Mouse (Mus musculus) hindbrain, embryonic 16.5 days (tissue): Measurements from ENCODE around the gene Tfeb. TPM values are rescaled to one million over a fixed set of nuclear protein-coding genes. Genes with fewer than 3 reads are reported as not detected.
A peak's percentile ranks its signal among the peaks of the same experiment; 100 is the strongest.

Source experiments
- ATAC-seq: fragments of 200-750 bp; cut with Nextera tagmentation; 2 replicates; pipeline ENCODE4 v1.8.0; 2017; ENCODE audit warnings: moderate TSS enrichment, moderate library complexity
- H3K27ac ChIP-seq: fragments of 300-500 bp; sonication (generic); 2 replicates; pipeline ENCODE4 v1.5.1; 2014; ENCODE audit warnings: low read depth, mild to moderate bottlenecking, control low read depth, low read length, moderate library complexity
- H3K27me3 ChIP-seq: fragments of 300-500 bp; sonication (generic); replicated peaks from 2 replicates; pipeline ENCODE4 v1.6.1; 2014; ENCODE audit warnings: low read length; ENCODE audit not compliant: control insufficient read depth, insufficient read depth
- H3K36me3 ChIP-seq: fragments of 300-500 bp; sonication (generic); 2 replicates; pipeline ENCODE4 v1.6.1; 2014; ENCODE audit warnings: mild to moderate bottlenecking, low read length, moderate library complexity, mixed read lengths; ENCODE audit not compliant: control insufficient read depth, insufficient read depth
- H3K4me1 ChIP-seq: fragments of 300-500 bp; sonication (generic); 2 replicates; pipeline ENCODE4 v1.6.1; 2014; ENCODE audit warnings: low read depth, low read length; ENCODE audit not compliant: control insufficient read depth, insufficient read depth
- H3K4me2 ChIP-seq: fragments of 300-500 bp; sonication (generic); 2 replicates; pipeline ENCODE4 v1.6.1; 2014; ENCODE audit warnings: mild to moderate bottlenecking, low read length, control low read depth, moderate library complexity
- H3K4me3 ChIP-seq: fragments of 300-500 bp; sonication (generic); 2 replicates; pipeline ENCODE4 v1.5.1; 2014; ENCODE audit warnings: mild to moderate bottlenecking, low read length, control low read depth, moderate library complexity
- H3K9ac ChIP-seq: fragments of 300-500 bp; sonication (generic); 2 replicates; pipeline ENCODE4 v1.6.1; 2014; ENCODE audit warnings: low read depth, mild to moderate bottlenecking, control low read depth, low read length, moderate library complexity
- H3K9me3 ChIP-seq: fragments of 300-500 bp; sonication (generic); 2 replicates; pipeline ENCODE4 v1.6.1; 2014; ENCODE audit warnings: mild to moderate bottlenecking, low read length, moderate library complexity; ENCODE audit not compliant: control insufficient read depth
- WGBS: fragments of 180-500 bp; shearing (Covaris S2); extraction: QIAGEN DNeasy Blood & Tissue Kit; methylation state at CpG from one replicate; pipeline ENCODE4 v1.1.7; 2014; 5-methylcytosine and 5-hydroxymethylcytosine counted together
- polyA plus RNA-seq: library from polyadenylated mRNA; unstranded; fragments of >200 nt; fragmentation: Nextera tagmentation; extraction: Ambion mirVana; gene quantifications from 2 replicates; pipeline ENCODE4 v1.2.1, GENCODE M21; 2015

Gene Tfeb
- 4.6 and 4.7 TPM in 2 replicates for polyA plus RNA-seq

- Histone ChIP-seq H3K27ac (peak within 1 kb of the TSS; percentile 58), H3K9me3 (no peaks in the 10 kb centered on the region), H3K4me1 (peaks cover 15% of the 10 kb centered on the region), H3K36me3 (no peaks in the 10 kb centered on the region), H3K4me3 (peak within 1 kb of the TSS; percentile 64), H3K4me2 (peak within 1 kb of the TSS; percentile 92), H3K9ac (peak within 1 kb of the TSS; percentile 72), H3K27me3 (peaks cover 10% of the 10 kb centered on the region; the same call in 1 of the 2 replicates)
- ATAC-seq: peak; percentile 71
- WGBS: under 1% methylated on average over 42 of the region's 47 CpGs
Observed at GRCm38 (mm10) chr17:47736856-47737255, at the start of gene Tfeb. Tfeb (plus strand) TSS chr17:47737030.

DNA sequence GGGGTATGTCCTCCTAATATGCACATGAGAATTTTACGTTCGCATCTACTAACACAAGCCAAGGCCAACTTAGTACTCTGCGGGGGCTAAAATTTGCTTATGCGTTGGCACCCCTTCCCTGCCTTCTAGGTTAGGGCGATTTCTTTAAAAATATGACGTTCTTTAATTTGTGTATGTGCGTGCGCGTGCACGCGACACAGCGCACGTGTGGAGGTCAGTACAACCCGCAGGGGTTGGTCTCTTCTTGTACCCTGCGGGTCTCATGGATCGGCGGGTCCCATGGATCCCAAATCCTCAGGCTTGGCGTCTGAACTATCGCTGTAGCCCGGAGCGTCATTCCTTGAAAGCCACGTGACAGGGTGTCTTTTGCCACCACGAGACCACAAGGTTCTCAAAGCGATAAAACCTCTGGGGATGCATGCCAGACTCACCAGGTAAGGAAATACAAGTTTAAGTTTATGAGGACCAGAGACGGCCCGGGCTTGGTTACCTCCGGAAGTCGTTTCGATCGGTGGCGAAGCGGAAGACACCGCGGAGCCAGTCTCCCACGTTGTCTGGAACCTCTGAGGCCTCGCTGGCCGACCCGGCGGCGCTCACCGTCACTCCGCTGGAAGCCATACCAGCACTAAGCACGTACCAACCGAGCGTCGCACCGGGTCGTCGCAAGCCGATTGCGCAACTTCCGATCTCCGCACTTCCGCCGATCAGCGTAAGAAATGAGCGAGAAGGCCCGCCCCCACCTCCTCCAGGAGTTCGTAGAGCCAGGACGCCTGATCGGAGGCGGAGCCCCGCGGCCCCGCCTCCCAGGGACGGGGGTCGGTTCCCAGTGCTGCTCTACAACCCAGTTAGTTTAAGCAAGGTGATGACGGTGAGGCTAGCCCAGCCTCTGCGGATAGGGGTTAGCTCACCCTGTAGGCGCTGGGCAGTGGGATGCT, 49.2 kb upstream of the Tfeb start:
- Histone ChIP-seq H3K36me3 (peaks cover 4% of the 10 kb centered on the region), H3K27ac (peak overlapping the region; percentile 91), H3K4me3 (peak overlapping the region; percentile 88), H3K9me3 (no peaks in the 10 kb centered on the region), H3K27me3 (no peaks in the 10 kb centered on the region; the same call in 1 of the 2 replicates), H3K4me2 (peak overlapping the region; percentile 88), H3K9ac (peak overlapping the region; percentile 95), H3K4me1 (peaks cover 21% of the 10 kb centered on the region)
- ATAC-seq: peak; percentile 91
- 1% methylated on average over 70 of the region's 70 CpGs for WGBS

DNA sequence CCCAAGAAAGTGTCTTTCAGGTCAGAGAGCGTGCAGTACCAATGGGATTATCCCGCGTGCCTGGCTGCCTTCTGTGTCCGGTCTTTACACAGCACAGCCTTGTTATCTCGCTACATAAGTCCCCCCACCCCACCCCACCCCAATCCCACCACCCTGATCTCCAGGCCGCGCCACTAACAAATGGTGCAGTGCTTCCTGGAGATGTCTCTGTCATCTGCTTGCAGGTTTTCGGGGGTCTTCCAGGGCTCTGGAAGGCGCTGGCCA, 48.6 kb upstream of the Tfeb start, which contains the start of gene Tomm6:
Gene Tomm6, minus strand, starts transcription at position 43 of the 264 bp plus-strand sequence.
- 0% methylated on average over 9 of the region's 9 CpGs for WGBS
- H3K4me2 ChIP-seq: peak within 1 kb of the TSS; percentile 88

DNA sequence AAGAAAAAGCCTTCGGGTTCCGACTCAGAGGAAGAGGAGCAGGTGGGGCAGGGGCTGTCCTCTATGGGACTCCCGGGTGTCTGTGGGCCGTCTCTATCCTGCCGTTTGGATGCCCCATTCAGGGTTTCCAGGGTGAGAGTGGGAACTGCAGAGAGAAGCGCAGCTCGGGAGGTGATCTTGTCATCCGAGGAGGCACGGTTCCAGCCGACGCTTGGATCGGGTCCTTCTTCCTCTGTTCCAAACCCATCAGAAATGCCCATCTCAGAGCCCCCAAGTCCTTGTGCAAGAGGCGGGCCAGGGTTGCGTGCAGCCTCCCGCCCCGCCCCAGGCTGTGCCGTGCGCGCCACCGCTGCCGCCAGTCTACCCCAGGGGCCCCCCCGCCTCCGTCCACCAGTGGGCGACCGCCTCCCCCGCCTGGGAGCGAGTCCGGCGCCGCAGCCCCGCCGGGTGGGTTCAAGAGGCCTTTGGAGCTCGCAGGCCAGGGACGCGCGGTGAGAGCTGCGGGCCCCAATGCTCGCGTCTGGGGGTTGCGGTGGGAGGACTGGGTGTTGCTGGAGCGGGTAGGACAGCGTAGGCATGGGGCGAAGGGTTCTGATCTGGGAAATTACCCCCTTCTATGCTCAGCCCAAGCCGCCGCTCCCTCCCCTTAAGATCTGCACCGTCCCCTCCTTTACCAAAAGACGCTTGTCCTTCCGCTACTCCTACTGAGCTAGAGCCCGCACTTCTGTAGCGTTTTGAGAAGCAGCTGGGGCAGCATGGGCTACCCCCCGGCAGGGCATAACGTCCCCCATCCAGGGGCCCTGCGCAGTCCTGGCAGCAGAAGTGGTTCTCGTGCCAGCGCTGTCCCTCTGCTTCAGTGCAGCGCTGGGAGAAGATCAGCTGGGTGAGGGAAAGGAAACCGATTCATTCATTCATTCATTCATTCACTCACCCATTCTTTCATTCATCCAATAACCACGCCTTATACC, 47.9 kb upstream of the Tfeb start, which contains the start of gene Frs3:
Gene Frs3, plus strand, starts transcription at position 423 of the 968 bp plus-strand sequence.
- Histone ChIP-seq H3K27ac (peak within 1 kb of the TSS; percentile 91), H3K9ac (peak within 1 kb of the TSS; percentile 95), H3K9me3 (no peaks in the 10 kb centered on the region), H3K4me1 (peaks cover 24% of the 10 kb centered on the region), H3K27me3 (no peaks in the 10 kb centered on the region; the same call in 1 of the 2 replicates), H3K36me3 (peaks cover 2% of the 10 kb centered on the region), H3K4me2 (peak within 1 kb of the TSS; percentile 88), H3K4me3 (peak within 1 kb of the TSS; percentile 88)
- 1% methylated on average over 53 of the region's 58 CpGs for WGBS
- peak; percentile 75 for ATAC-seq

More for the DNA sequence above, 48.6 kb upstream of the Tfeb start, which contains the start of gene Tomm6:
- Histone ChIP-seq H3K4me3 (peak within 1 kb of the TSS; percentile 88), H3K36me3 (peaks cover 4% of the 10 kb centered on the region), H3K27me3 (no peaks in the 10 kb centered on the region; the same call in 1 of the 2 replicates), H3K9me3 (no peaks in the 10 kb centered on the region), H3K4me1 (peaks cover 21% of the 10 kb centered on the region), H3K27ac (peak within 1 kb of the TSS; percentile 91), H3K9ac (peak within 1 kb of the TSS; percentile 95)
- ATAC-seq: no peak; the same call in 1 of the 2 replicates

- Histone ChIP-seq H3K9ac (no peak overlapping the region), H3K9me3 (no peaks in the 10 kb centered on the region), H3K27ac (no peak overlapping the region), H3K4me1 (peaks cover 27% of the 10 kb centered on the region), H3K4me2 (peak overlapping the region; percentile 88), H3K4me3 (peak overlapping the region; percentile 88), H3K36me3 (peaks cover 2% of the 10 kb centered on the region; the same call in 1 of the 2 replicates), H3K27me3 (no peaks in the 10 kb centered on the region; the same call in 1 of the 2 replicates)
- 88% methylated on average over 7 of the region's 8 CpGs for WGBS
- no peak for ATAC-seq
Observed at GRCm38 (mm10) chr17:47689894-47690293, 46.9 kb upstream of the Tfeb start.

- Histone ChIP-seq H3K4me2 (no peak overlapping the region), H3K9ac (no peak overlapping the region), H3K4me3 (no peak overlapping the region), H3K27ac (no peak overlapping the region), H3K36me3 (no peaks in the 10 kb centered on the region), H3K4me1 (peaks cover 31% of the 10 kb centered on the region), H3K27me3 (no peaks in the 10 kb centered on the region; the same call in 1 of the 2 replicates), H3K9me3 (no peaks in the 10 kb centered on the region)
- no peak for ATAC-seq
- WGBS: 92% methylated on average over 3 of the region's 3 CpGs
Observed at GRCm38 (mm10) chr17:47691650-47692049, 45.2 kb upstream of the Tfeb start.

DNA sequence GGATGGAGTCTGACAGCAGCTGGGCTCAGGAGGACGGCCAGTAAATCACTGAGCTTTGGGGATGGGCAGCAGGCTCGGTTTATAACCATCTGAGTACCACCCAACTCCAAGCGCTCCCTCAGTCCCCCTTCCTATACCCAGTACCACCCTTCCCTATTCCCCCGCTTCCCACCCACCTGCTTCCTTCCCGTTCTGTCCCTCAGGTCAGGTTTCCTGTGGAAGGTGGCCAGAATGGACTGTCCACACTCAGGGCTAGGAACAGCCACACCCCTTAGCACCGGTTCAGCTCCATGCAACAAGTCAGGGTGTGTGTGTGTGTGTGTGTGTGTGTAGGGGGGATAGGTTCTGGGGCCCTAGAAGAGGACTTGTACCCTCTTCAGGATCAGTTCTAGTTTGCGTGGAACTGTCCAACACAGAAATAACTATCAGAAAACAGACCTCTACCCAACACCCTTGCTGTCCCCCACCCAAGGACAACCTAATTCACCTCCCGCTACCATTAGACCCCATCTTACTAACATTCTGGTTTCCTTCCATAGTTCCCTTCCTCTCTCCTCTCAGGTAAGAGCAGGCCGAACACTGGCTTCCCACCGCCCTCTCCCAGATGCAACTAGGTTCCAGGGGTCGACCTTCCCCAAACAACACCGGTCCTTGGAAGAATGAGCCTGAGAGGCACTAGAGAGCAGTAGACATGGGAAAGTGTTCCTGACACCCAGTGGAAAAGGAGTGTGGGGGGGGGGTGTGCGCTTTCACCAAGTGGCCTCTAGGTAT, 43.0 kb upstream of the Tfeb start:
- Histone ChIP-seq H3K4me2 (peak overlapping the region; percentile 91), H3K4me3 (peak overlapping the region; percentile 83), H3K9ac (peak overlapping the region; percentile 94), H3K4me1 (peaks cover 24% of the 10 kb centered on the region), H3K9me3 (no peaks in the 10 kb centered on the region), H3K36me3 (no peaks in the 10 kb centered on the region), H3K27ac (peak overlapping the region; percentile 88), H3K27me3 (no peaks in the 10 kb centered on the region; the same call in 1 of the 2 replicates)
- no peak; the same call in 1 of the 2 replicates for ATAC-seq
- WGBS: 32% methylated on average over 13 of the region's 13 CpGs

DNA sequence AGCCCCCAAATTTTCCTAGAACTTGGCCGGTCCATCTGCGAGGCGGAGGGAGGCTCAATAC, 42.6 kb upstream of the Tfeb start, which contains the start of gene Gm21981:
Gene Gm21981, minus strand, starts transcription at position 14 of the 61 bp plus-strand sequence.
- Histone ChIP-seq H3K4me1 (peaks cover 23% of the 10 kb centered on the region), H3K9ac (peak within 1 kb of the TSS; percentile 94), H3K27ac (peak within 1 kb of the TSS; percentile 88), H3K27me3 (no peaks in the 10 kb centered on the region; the same call in 1 of the 2 replicates), H3K36me3 (no peaks in the 10 kb centered on the region), H3K4me2 (peak within 1 kb of the TSS; percentile 91), H3K4me3 (peak within 1 kb of the TSS; percentile 83), H3K9me3 (no peaks in the 10 kb centered on the region)
- 0% methylated on average over 3 of the region's 3 CpGs for WGBS
- no peak for ATAC-seq
